Mouse (Mus musculus): ENCODE measurements around the gene Lrrc49. TPM values are rescaled to one million over a fixed set of nuclear protein-coding genes. Genes with fewer than 3 reads are reported as not detected.

The Lrrc49 gene
- polyA plus RNA-seq (2015; fragmentation: Nextera tagmentation; extraction: Ambion mirVana): 14.3 and 15.7 TPM in 2 replicates

- Histone ChIP-seq H3K4me2 (peak within 1 kb of the TSS; percentile 64), H3K9me3 (no peaks in the 10 kb centered on the region), H3K27ac (peak within 1 kb of the TSS; percentile 76), H3K4me3 (replicated peaks) (peak within 1 kb of the TSS; percentile 63), H3K36me3 (no peaks in the 10 kb centered on the region), H3K27me3 (replicated peaks) (no peaks in the 10 kb centered on the region), H3K9ac (peak within 1 kb of the TSS; percentile 17; the same call in 1 of the 2 replicates), H3K4me1 (0 out of 2 replicates have a peak, but pooled peaks cover 5% of the 10 kb centered on the region)
- ATAC-seq (ENCODE audit: insufficient read depth, low FRiP score, low read depth): peak; percentile 91
- WGBS: under 1% methylated on average over 21 of the region's 21 CpGs
These were observed at the start of gene Lrrc49 for GRCm38 (mm10) chr9:60687891-60688324. Gene Lrrc49, minus strand, starts transcription at chr9:60688158.

DNA sequence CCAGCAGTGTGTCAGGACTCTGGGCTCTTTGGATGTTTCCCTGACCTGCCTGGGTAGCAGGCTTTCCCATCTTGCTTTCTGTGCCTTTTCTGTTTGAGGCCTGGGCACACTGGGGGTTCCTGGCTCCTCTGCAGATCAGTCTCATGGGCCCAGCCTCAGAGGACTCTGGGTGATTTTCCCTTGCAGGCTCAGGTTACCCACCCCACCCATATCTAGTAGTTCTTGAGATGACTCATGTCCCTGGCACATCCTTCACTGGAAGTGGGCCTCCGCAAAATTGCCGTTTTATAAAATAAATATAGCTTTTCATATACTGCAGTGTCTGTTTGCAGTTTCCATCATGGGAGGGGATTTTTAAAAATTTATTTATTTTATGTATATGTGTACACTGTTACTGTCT lies 46.4 kb upstream of the Lrrc49 start:
- Histone ChIP-seq H3K9ac (no peak overlapping the region), H3K27ac (no peak overlapping the region), H3K4me2 (no peak overlapping the region), H3K9me3 (no peaks in the 10 kb centered on the region), H3K36me3 (0 out of 2 replicates have a peak, but pooled peaks cover 5% of the 10 kb centered on the region), H3K4me3 (replicated peaks) (no peak overlapping the region), H3K27me3 (replicated peaks) (no peaks in the 10 kb centered on the region), H3K4me1 (no peaks in the 10 kb centered on the region)
- 76% methylated on average over 2 of the region's 2 CpGs for WGBS
- ATAC-seq (ENCODE audit: insufficient read depth, low FRiP score, low read depth): no peak

- Histone ChIP-seq H3K4me2 (no peak overlapping the region), H3K36me3 (no peaks in the 10 kb centered on the region), H3K9ac (no peak overlapping the region), H3K4me1 (no peaks in the 10 kb centered on the region), H3K27me3 (replicated peaks) (no peaks in the 10 kb centered on the region), H3K9me3 (no peaks in the 10 kb centered on the region), H3K4me3 (replicated peaks) (no peak overlapping the region), H3K27ac (no peak overlapping the region)
- ATAC-seq (ENCODE audit: insufficient read depth, low FRiP score, low read depth): no peak
- WGBS: 93% methylated on average over 7 of the region's 7 CpGs
These were observed 37.0 kb upstream of the Lrrc49 start for GRCm38 (mm10) chr9:60724968-60725367.

DNA sequence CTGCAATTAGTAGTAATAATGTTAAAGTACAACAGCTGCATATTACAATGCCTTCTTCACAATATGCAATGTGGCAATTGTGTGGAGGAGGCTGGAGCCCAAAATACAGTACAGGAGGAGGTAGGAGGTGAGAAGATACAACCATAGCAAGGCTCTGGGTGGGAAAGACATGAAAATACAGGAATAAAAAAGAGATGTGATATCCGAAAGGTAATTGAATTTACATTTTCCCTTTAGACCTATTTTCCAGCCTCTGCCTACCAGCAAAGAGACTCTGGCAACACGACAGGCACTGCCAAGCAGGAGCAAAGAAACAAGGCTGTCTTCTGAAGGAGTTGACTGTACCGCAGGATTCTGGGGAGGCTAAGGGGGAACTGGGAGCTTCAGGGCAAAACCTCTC lies 31.7 kb upstream of the Lrrc49 start:
- Histone ChIP-seq H3K4me3 (replicated peaks) (no peak overlapping the region), H3K9ac (no peak overlapping the region), H3K9me3 (no peaks in the 10 kb centered on the region), H3K27ac (no peak overlapping the region), H3K36me3 (no peaks in the 10 kb centered on the region), H3K27me3 (replicated peaks) (0 out of 2 replicates have a peak, but pooled peaks cover 2% of the 10 kb centered on the region), H3K4me2 (no peak overlapping the region), H3K4me1 (peaks cover 3% of the 10 kb centered on the region; the same call in 1 of the 2 replicates)
- WGBS: 85% methylated on average over 3 of the region's 3 CpGs
- no peak for ATAC-seq (ENCODE audit: insufficient read depth, low FRiP score, low read depth)

- H3K27me3 ChIP-seq (replicated peaks): 0 out of 2 replicates have a peak, but pooled peaks cover 2% of the 10 kb centered on the region
- no peak overlapping the region for H3K27ac ChIP-seq
- H3K4me3 ChIP-seq (replicated peaks): no peak overlapping the region
- H3K9me3 ChIP-seq: no peaks in the 10 kb centered on the region
- no peak overlapping the region for H3K4me2 ChIP-seq
- ATAC-seq (ENCODE audit: insufficient read depth, low FRiP score, low read depth): no peak
- no peak overlapping the region for H3K9ac ChIP-seq
- H3K36me3 ChIP-seq: no peaks in the 10 kb centered on the region
- WGBS: 53% methylated on average over 3 of the region's 3 CpGs
- H3K4me1 ChIP-seq: peaks cover 9% of the 10 kb centered on the region; the same call in 1 of the 2 replicates
These were observed 30.3 kb upstream of the Lrrc49 start for GRCm38 (mm10) chr9:60718284-60718683.

DNA sequence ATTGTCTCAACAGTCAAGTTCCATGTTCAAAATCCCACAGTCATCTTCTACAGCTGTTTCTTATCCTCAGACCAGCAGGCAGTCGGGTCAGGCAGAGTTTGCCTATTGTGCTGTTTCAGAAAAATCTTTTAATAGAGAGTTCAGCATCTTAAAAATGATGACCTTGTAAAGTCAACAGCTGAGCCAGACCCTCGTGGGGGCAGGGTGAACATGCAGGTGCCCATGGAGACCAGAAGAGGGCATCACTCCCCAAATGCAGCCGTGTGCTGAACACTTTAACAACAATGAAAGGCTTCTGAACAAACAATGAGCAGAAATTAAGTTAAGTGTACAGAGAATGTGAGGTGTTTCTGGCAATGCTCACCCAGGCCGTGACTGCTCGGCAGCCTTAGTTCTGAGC lies 27.9 kb upstream of the Lrrc49 start:
- no peaks in the 10 kb centered on the region for H3K36me3 ChIP-seq
- H3K9me3 ChIP-seq: no peaks in the 10 kb centered on the region
- H3K4me2 ChIP-seq: no peak overlapping the region
- no peak overlapping the region for H3K9ac ChIP-seq
- H3K27ac ChIP-seq: no peak overlapping the region
- 0 out of 2 replicates have a peak, but pooled peaks cover 2% of the 10 kb centered on the region for H3K27me3 ChIP-seq (replicated peaks)
- peaks cover 12% of the 10 kb centered on the region; the same call in 1 of the 2 replicates for H3K4me1 ChIP-seq
- ATAC-seq (ENCODE audit: insufficient read depth, low FRiP score, low read depth): no peak
- no peak overlapping the region for H3K4me3 ChIP-seq (replicated peaks)
- 41% methylated on average over 5 of the region's 5 CpGs for WGBS

- Histone ChIP-seq H3K27ac (no peak overlapping the region), H3K36me3 (no peaks in the 10 kb centered on the region), H3K9me3 (no peaks in the 10 kb centered on the region), H3K27me3 (replicated peaks) (0 out of 2 replicates have a peak, but pooled peaks cover 2% of the 10 kb centered on the region), H3K4me2 (no peak overlapping the region), H3K4me1 (peaks cover 12% of the 10 kb centered on the region; the same call in 1 of the 2 replicates), H3K4me3 (replicated peaks) (no peak overlapping the region), H3K9ac (no peak overlapping the region)
- ATAC-seq (ENCODE audit: insufficient read depth, low FRiP score, low read depth): no peak
- WGBS: 94% methylated on average over 4 of the region's 4 CpGs
These were observed 27.3 kb upstream of the Lrrc49 start for GRCm38 (mm10) chr9:60715271-60715670.

DNA sequence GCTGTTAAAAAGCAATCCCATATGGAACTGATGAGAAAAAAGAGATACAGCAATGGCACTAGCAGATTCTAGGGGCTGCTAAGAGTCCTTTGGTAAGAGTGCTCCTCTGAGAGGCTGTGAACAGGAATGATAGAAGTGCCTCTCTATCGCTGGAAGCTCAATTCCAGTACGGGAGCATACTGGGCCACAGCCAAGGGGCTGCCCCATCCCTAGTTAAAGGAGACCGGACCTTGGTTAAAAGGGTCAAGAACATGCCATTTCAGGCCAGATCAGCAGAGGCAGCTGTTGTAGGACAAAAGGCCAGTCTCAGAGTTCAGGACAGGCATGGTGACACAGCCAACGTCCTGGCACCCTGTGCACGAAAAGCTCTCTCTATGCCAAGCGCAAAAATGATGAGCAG lies 26.2 kb upstream of the Lrrc49 start:
- Histone ChIP-seq H3K4me2 (no peak overlapping the region), H3K4me3 (replicated peaks) (no peak overlapping the region), H3K9ac (no peak overlapping the region), H3K27me3 (replicated peaks) (0 out of 2 replicates have a peak, but pooled peaks cover 2% of the 10 kb centered on the region), H3K9me3 (no peaks in the 10 kb centered on the region), H3K36me3 (no peaks in the 10 kb centered on the region), H3K4me1 (peaks cover 12% of the 10 kb centered on the region; the same call in 1 of the 2 replicates), H3K27ac (no peak overlapping the region)
- WGBS: 82% methylated on average over 6 of the region's 6 CpGs
- no peak for ATAC-seq (ENCODE audit: insufficient read depth, low FRiP score, low read depth)

GRCm38 (mm10) chr9:60713616-60714015 lies 25.7 kb upstream of the Lrrc49 start:
- Histone ChIP-seq H3K9ac (no peak overlapping the region), H3K4me1 (peaks cover 12% of the 10 kb centered on the region; the same call in 1 of the 2 replicates), H3K9me3 (no peaks in the 10 kb centered on the region), H3K27me3 (replicated peaks) (0 out of 2 replicates have a peak, but pooled peaks cover 2% of the 10 kb centered on the region), H3K4me2 (peak overlapping the region; percentile 98), H3K36me3 (no peaks in the 10 kb centered on the region), H3K27ac (no peak overlapping the region), H3K4me3 (replicated peaks) (peak overlapping the region; percentile 60)
- 39% methylated on average over 4 of the region's 4 CpGs for WGBS
- no peak for ATAC-seq (ENCODE audit: insufficient read depth, low FRiP score, low read depth)

GRCm38 (mm10) chr9:60712771-60713541 lies 25.0 kb upstream of the Lrrc49 start, which contains the start of gene Larp6:
Gene Larp6, plus strand, starts transcription at chr9:60712989.
- Histone ChIP-seq H3K9ac (peak within 1 kb of the TSS; percentile 49), H3K9me3 (no peaks in the 10 kb centered on the region), H3K36me3 (no peaks in the 10 kb centered on the region), H3K4me1 (peaks cover 12% of the 10 kb centered on the region; the same call in 1 of the 2 replicates), H3K4me2 (peak within 1 kb of the TSS; percentile 98), H3K27ac (no peak within 1 kb of the TSS), H3K4me3 (replicated peaks) (peak within 1 kb of the TSS; percentile 60), H3K27me3 (replicated peaks) (0 out of 2 replicates have a peak, but pooled peaks cover 2% of the 10 kb centered on the region)
- ATAC-seq (ENCODE audit: insufficient read depth, low FRiP score, low read depth): peak; percentile 39; the same call in 1 of the 2 replicates
- 3% methylated on average over 58 of the region's 66 CpGs for WGBS

GRCm38 (mm10) chr9:60712011-60712410 lies 24.1 kb upstream of the Lrrc49 start:
- Histone ChIP-seq H3K27ac (no peak overlapping the region), H3K4me2 (no peak overlapping the region), H3K4me3 (replicated peaks) (no peak overlapping the region), H3K4me1 (peaks cover 12% of the 10 kb centered on the region; the same call in 1 of the 2 replicates), H3K27me3 (replicated peaks) (0 out of 2 replicates have a peak, but pooled peaks cover 2% of the 10 kb centered on the region), H3K36me3 (no peaks in the 10 kb centered on the region), H3K9ac (no peak overlapping the region), H3K9me3 (no peaks in the 10 kb centered on the region)
- 76% methylated on average over 5 of the region's 5 CpGs for WGBS
- ATAC-seq (ENCODE audit: insufficient read depth, low FRiP score, low read depth): no peak

DNA sequence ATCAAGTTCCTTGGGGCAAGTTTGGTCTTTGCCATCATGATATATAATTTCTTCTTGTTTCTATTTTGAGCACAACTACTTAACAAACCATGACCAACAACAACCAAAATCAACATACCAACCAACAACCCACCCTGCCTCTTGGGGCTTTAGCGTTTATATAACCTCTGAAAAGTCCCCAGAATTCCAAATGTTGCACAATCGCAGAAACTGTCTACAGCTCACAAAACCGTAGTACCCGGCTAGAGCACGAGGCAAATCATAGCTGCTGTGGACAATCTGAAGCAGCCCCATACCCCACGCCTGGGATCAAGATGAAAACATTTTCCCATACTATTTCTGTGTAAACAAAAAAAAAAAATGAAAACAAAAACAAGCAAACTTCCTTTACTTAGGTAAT lies 21.8 kb upstream of the Lrrc49 start:
- H3K4me3 ChIP-seq (replicated peaks): no peak overlapping the region
- no peak for ATAC-seq (ENCODE audit: insufficient read depth, low FRiP score, low read depth)
- no peaks in the 10 kb centered on the region for H3K27me3 ChIP-seq (replicated peaks)
- no peaks in the 10 kb centered on the region for H3K36me3 ChIP-seq
- H3K9me3 ChIP-seq: no peaks in the 10 kb centered on the region
- peaks cover 9% of the 10 kb centered on the region; the same call in 1 of the 2 replicates for H3K4me1 ChIP-seq
- H3K4me2 ChIP-seq: no peak overlapping the region
- H3K27ac ChIP-seq: no peak overlapping the region
- 78% methylated on average over 6 of the region's 6 CpGs for WGBS
- H3K9ac ChIP-seq: no peak overlapping the region
